Mouse (Mus musculus) lung, adult 18-20 months (tissue): ENCODE results near the gene Erg.

Experiments used
- DNase-seq, 2 experiments: peaks; one replicate each; pipeline ENCODE4 v3.0.0; 2022; ENCODE audit warnings: mixed read lengths in 2 of 2

Gene Erg

DNA sequence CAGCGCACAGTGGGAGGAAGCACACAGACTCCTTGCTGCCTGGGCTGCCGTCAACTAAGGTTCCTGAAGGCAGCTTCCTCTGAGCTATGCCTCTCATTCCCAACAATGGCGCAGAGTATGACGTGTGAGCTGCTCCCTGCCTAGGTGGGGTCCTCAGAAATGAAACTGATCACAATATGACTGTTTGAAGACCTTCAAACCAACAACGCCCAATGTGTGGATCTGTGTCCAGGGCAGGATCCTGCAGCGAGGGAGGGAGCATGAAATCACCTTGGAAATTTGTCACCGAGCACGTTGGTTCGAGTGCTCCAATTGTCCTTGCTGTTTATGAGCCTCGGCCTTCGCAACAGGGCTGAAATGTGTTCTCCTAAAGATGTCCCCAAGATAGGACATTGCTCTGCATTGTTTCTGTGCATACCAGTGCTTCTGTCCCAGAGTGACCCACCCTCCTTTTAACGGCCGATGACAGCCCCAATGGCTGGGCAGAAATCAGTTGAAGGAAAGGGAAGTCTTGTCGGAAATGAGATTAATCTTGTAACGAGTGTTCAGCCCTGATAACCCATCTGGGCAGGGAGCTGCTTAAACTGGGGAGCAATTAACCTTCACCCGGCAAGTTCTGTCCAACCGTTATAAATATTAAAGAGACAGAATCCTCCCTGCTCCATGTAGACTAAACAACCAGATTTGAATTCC lies 147.4 kb downstream of the Erg start:
- peak; percentile 71 to 84 for DNase-seq

DNA sequence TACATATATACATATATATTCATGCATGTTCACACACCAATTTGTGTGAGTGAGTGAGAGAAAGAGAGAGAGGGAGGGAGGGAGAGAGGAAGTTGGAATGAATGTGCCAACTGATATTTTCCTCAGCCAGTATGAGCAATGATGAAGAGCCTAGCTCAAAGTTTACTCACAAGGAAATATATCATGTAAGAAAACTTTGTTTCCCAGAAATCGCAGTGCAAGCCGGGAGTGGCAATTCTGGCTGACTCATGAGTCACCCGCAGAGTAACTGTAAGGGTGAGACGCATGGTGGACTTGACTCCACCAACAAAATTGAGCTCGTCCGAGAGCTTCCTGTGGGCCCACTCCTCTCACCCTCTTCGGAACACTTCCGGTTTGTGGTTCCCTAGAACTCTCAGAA lies 149.8 kb downstream of the Erg start:
- no peak for DNase-seq

DNA sequence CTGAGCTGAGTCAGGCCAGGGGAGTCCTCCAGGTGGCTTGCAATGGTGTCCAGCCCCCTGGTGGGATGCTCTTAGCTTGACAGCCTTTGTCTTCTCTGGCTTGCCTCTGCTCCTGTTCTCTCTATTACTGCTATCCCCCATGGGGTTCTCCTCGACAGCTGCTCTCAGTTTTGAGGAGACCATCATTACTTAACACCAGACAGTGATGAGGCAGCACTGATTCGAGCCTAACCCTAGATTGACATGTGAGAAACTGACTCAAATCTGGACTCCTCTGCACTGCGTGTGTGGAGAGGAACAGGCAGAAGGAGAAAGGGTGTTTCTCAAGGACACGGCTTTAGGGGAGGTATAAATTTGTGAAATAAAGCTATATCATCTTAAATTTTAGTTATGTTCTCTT lies 150.3 kb downstream of the Erg start:
- DNase-seq, result no peak

DNA sequence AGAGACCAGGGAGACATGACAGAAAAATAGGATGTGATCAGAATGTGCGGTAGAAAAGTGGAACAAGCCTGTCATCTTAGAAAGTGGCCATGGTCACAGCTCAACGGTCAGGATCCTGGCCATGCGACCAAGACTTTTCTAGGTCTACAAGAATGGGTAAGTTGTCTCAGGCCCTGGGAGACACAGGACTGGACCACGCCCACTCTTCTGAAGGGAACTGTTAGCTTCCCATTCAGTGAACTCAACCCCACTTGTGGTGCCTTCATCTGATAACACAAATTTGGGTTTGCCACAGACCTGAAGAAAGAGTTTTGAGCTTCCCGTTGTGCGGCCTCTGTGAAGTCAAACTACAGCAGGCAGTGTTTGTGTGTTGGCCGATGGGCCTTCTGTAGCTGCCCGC lies 152.0 kb downstream of the Erg start:
- DNase-seq, result no peak

DNA sequence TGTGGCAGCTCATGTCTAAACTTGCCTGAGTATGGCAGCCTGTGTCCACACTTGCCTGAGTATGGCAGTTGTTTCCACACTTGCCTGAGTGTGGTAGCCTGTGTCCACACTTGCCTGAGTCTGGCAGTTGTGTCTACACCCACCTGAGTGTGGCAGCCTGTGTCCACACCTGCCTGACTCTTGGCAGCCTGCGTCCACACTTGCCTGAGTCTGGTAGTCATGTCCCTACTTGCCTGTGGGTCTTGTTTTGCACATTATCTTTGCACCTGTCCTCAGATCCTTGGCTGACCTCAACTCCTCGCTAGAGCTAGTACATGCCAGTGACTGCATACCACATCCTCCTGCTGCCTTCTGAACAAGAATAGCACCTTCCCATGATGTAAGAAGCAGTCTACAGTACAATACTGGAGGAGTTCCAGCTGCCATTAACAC lies 153.8 kb downstream of the Erg start:
- DNase-seq, result no peak

DNA sequence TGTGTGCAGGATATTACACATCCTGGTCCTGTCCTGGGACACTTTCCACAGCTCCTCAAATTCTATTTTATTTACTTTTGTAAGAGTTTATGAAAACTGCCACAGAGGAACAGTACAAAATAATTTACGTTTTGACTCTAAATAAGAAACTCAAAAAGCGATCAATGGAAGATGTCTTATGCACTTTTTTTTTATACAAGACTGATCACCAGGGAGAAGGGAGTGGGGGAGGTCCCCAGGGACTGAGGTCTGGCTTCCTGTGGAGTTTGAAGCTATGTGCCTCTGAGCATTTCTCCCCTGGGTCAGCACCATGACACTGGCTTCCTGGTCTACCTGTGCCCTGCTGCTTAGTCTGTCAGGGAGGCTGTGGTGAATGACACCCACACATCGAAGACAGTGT lies 156.5 kb downstream of the Erg start:
- DNase-seq, result no peak

DNA sequence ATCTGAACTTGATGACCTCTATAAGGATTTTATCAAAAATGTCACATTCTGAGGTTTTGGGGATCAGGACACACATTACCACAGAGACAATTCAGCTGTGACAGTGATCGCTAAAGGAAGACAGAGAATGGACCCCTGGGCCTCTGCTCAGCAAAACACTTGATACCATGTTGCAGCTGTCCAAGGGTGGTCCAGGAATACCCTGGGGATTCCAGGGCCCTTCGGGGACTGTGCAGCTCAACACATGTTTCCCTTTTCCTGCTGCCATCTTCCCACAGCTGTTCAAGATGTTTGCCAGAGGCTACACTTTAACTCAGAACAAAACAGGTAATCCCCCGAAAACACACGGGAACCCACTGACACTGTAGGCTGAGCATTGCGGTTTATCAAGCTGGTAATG lies 158.2 kb downstream of the Erg start:
- no peak for DNase-seq

DNA sequence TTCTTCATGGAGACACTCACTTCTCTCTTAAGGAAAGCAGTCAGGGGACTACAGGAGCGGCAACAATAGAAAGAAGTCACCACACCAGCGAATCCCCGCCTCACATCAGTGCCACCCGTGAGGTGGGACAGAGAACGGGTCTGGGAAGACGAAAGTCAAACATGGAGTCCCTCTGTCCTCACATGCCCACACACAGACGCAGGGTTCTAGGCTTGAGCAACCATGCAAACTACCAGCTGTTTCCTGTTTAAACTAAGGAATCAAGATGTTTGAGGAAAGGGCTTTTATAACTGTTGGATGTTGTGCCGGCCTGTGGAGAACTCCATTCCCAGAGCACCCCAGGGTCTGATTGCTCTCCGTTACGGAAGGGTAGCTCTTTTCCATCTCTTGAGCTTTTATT lies 158.9 kb downstream of the Erg start:
- no peak for DNase-seq

DNA sequence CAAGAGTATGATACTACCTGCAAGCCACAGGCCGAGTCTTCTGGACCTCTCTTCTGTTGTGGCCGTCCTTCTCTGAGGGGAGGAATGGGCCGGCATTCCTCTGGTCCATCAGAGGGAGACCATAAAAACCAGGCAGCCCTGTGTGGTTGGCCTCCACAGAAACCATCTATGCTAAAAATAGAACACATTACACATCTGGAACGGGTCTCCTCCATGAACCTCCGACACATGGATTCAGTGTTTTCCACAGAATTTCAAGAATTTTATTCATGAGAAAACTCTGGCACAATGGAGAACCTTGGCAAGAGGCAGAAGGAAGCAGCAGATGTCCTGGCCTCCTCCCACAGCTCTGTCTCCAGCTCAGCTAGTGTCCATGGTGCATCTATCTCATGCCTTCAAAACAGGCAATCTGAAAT lies 163.7 kb downstream of the Erg start:
- no peak for DNase-seq

DNA sequence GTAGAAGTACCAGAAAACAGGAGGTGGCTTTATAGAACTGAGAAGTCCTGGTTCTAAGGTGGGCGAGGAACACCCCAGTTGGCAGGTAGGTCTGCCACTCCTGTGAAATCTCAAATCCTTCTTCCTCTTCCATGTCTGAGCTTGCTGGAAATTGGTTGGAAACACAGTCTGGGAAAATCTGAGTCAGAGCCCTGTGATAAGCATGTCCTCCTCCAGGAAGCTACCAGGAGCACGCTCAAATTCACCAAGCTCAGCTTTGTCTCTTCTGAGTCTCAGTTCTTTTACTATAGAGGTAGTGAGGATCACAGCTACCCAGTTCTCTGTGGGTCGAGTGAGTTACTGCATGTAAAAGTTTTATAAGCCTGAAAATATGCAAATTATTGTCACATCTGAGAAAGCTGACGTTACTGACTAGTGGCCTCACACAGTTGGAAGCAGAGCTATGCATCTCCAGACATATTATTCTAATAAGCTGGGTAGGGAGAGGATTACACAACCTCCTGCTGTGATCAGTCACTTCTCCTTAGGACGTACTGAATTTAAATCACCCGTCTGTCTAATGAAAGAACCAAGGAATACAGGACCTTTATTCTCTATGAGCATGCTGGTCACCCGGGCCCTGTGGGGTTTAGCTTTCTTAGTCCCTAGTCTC lies 165.0 kb downstream of the Erg start:
- DNase-seq, result no peak

DNA sequence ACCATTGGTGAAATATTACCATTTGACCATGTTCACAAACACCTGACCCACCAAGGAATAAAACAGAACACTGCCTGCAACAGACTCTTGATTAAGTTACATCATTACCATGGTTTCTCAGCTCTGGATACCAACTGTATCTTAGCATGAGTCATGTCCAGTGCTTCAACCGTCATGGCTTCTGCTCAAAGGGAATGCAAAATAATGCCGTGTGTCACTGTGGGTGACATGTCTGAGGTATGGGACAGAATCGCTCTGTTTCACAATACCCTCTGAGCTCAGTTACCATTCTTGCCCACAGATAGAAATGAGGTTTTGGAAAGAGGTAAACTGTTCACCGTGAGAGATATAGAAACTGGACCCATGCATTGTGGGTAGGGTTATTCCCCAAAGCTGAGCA lies 170.5 kb downstream of the Erg start:
- DNase-seq, result no peak

DNA sequence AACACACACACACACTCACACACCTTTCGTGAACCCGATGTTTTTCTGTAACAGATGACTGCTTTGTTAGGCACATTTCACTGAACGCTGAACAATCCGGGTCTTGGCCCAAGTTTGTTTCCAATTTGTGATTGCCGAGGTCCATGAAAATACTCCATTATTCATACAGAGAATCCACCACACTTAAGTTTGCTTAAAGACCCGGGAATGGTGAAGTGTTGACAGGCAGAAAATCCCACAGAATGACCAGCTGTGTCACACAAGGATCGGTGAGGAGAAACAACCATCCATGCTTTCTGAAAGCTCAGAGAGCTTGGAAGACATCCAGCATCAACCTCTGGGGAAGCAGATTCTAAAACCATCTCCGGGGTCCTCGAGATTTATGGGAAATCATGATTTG lies 171.0 kb downstream of the Erg start:
- no peak for DNase-seq

DNA sequence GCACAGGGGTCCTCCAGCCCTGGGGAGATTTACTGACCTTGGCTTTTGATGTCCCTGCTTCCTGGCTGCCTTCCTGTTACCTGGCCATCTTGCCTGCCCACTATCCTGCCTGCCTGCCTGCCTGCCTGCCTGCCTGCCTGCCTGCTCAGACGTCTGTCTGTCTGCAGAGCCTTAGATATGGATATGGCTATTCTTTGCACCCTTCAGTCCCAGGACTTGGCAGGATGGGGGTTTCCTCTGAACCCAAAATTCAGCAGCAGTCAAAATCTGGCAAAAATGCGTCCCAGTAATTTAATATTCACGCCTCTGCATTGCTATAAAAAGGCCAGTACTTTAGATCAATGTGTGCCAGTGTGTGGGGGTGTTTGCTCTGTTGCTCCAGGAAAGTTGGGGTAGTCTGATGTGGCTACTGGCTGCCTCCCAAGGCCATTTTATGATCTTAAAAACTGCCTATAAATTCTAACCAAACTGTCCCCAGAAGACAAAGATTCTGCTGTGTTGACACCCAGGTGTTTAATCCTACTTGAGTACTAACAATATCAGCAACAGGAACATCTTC lies 172.9 kb downstream of the Erg start:
- no peak for DNase-seq

DNA sequence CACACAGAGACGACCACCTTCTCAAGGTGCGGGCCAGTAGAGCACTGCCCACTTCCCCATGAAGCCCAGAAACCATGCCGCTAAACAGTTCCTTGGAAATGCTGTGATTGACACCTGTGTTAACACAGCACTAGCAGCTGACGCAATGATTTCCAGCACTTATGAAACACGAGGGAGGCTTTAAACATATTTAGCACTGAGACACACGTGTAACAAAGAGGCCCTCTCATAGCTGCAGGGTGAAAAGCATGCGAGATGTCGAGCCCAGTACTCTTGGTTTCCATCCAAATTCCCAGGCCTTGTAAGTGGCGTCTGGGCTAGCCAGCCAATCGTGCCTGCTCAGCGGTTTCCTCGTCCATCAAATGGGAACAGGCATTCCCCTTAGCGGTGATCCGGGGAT lies 178.3 kb downstream of the Erg start:
- DNase-seq, result no peak

DNA sequence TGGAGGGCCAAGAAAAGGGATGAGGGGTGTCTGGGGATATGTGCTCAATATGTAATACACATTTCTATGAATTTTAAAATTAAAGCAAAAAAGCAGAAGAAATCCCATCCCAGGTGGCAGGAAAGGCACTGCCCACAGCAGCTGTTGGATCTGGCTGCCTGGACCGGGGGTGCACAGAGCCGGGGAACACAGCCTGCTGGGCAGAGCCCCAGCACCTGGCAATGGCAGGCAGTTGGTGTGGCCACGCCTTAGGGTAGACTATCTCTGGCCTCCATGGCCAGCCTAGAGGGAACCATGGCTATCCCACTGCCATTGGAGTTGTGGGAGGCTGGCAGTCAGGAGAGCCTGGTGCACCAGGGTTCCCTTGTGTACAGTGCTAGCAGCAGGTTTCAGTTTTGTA lies 180.9 kb downstream of the Erg start:
- DNase-seq, result no peak

DNA sequence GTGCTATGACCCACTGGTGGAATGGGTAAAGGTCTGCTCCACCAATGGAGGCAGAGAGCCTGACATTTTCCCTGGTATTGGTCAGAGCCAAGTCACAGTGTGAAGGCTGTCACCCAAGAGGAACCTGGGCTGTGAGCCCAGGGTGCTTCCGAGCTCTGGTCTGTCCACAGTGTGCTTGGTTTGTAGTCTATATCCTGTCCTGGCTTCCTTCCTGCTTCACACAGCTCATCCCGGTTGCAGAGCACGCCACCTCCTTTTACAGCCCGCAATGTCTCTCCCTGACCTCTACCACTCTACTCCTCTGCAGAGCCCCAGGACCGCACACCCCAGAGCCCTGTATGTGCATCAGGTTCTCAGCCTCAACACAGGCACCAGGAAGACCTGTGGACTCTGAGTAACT lies 182.9 kb downstream of the Erg start:
- peak; percentile 19 to 43 for DNase-seq

DNA sequence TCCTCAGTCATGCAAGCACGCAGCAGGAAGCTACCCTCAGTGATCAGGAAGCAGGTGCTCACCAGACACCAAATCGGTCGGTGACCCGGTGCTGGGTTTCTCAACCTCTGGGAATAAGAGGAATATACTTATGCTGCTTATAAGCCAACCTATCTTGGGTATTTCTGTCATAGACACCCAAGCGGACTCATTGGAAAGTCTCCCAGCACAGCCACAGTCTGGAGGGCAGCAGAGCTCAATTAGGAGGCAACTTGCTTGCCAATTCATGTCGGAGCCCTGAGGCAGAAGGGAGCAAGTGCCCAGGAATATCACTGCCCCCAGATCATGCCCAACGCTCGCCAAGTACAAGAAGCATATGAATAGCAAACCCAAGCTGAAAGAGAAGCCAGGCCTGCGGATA lies 184.5 kb downstream of the Erg start:
- no peak for DNase-seq

DNA sequence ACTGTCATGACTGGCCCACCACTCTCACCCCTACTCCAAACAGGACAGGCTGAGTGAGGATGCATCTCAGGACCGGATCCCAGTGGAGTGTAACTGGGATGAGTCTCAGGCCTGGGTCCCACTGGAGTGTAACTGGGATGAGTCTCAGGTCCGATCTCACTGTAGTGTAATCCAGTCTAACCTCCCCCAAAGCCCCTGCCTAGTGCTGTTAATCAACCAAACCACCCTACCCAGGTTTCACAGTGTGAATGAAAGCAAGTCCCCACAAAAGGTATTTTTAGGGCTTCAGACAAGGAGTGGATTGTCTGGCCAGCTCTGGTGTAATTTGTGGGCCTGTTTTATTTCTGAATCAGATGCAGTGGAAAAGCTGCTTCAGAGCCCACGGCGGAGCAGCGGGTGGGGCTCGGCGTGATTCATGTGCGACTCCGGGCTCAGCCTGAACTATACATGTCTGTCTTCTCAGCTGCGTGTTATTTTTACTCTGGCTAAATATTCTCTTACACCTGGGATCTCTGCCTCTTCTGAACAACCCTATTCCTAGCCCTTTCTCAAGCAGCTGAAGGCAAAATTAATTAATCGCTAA lies 187.5 kb downstream of the Erg start:
- DNase-seq, result no peak

DNA sequence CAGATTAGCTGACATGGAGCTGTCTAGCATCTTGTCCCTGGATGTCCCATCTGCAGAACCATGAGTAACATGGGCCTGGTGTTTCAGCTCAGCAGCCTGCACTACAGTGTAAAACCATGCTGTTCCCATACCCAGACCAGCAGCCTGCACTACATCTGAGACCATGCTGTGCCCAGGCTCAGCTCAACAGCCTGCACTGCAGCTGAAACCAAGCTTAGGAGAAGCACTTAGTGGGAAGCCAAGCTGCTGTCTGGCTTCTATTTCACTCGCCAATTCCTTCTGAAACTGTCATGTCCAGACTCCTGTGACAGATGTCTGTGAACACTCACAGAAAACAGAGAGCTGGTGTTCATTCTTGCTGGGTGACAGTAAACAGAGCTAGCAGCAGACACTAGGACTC lies 195.6 kb downstream of the Erg start:
- no peak for DNase-seq

DNA sequence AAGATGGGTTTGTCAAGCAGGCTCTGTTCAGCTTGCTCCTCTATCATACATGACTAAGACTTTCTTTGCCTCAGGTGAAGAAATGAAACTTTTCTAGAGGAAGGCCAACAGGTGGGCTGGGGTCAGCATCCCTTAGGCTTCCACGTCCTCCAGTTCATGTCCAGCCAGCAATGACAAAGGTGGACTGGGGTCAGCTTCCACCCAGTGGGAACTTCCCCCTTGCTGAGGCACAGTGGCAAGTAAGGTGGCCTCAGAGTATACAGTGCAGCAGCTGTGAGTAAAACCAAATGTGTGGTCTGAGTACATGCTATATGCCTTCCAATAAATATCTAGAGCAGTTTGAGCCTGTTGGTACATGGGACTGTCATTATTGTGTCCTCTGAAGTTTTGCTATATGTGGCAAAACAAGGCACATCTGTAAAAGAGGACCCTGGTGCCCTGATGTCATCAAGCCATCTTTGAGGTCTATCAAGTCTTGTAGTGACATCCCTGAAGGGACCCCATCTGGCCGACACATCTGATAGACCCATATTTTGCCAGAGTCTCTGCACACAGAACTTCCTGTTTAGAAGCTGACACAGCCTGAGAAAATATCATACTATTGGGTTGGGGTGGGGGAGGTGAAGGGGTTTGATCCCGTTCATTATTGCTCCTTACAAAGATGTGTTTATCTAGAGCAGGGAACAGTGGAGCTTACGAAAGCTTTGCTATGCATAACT lies 197.4 kb downstream of the Erg start:
- DNase-seq, result no peak

DNA sequence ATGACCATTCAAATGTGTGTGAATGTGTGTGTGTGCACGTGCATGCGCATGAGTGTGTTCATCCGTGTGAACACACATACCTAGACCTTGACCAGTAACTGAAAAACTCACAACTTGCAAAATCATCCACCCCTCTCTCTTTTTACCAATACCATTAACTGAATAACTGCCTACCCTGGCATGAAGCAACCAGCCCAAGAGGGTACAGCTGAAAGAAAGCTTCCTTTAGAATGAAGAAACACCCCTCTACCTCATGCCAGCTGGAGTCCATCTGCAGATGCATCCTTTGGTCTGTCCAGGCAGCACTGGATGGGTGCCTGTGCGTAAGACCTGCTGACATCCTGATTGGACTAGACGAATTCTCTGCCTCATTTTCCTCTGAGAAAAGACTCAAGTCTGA lies 198.1 kb downstream of the Erg start:
- DNase-seq, result no peak

DNA sequence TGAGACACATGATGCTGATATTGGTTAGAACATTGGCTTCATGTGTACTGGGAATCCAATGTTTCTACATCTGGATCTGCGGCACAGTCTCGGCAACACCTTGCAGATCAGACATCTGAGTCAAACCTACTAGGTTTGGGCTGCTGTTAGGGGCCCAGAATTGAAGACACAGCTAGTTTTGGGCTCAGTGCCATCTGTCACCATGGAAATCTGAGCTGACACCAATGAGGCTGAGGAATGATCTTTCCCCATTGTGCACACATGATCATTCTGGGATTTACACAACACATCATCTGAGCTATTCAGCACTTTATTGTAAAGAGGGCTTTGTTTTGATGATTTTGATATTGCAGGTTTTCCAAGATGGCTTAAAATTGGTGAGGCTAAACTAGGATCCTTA lies 199.4 kb downstream of the Erg start:
- no peak for DNase-seq

DNA sequence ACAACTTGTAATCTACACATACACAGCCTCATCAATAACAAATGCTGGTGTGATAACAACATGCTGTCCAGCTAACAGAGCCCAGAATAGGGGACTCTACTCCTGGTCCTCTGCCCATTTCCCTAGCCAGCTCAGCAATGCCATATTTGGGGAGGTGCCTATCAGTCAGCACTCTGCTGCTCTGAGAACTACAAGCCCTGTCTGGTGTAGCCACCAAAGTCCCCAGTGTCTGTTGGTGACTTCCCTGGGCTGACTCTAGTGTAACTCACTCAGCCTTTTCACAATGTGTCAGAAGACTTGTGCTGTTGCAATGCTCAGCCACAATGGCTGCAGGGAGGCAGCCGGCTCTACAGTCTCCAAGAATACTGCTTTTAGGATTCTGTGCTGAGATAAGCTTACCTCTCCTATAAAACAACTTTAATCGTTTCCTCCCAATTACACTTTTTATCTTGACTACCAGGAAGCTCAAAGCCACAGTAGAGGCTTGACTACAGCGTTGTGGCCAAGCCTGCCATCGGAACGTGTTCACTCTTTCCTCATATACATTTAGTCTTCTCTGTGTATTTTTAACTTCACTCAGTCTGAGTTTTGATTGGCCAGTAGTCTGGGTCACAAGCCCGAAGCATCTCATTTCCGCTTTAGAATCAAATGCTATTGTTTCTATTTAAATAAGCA lies 201.0 kb downstream of the Erg start:
- no peak for DNase-seq
